Mouse (Mus musculus) adrenal gland (tissue): ENCODE data around the gene Endog.
"Not testable (repeated sequence)": the region's sequence is repeated elsewhere in the genome, so short reads cannot be mapped to it uniquely, and the experiment has no call there.

Source experiments
- intact Hi-C: fragments of 180-260 bp; cut with DNase I; formaldehyde crosslinking; loops from one replicate; pipeline ENCODE4 v1.15.1; 2025
- long read RNA-seq, 2 experiments: library from polyadenylated mRNA; unstranded; transcript quantifications; one replicate each; pipeline ENCODE4 v2.0.0; 2020; ENCODE audit warnings: borderline replicate concordance in 1 of 2; ENCODE audit not compliant: insufficient replicate concordance in 1 of 2

Endog gene
- long read RNA-seq, experiment 1, transcript Endog-201 (3 exons, 1,063 nt): major isoform, 25 of 26 reads
- long read RNA-seq, experiment 1, partial matches to known transcripts: 1 of 26 reads
- long read RNA-seq, experiment 1, other reads (novel, unspliced or antisense): 0 of 26 reads
- long read RNA-seq, experiment 2, transcript Endog-201 (3 exons, 1,063 nt): major isoform, 20 of 21 reads
- long read RNA-seq, experiment 2, partial matches to known transcripts: 1 of 21 reads
- long read RNA-seq, experiment 2, other reads (novel, unspliced or antisense): 0 of 21 reads

DNA sequence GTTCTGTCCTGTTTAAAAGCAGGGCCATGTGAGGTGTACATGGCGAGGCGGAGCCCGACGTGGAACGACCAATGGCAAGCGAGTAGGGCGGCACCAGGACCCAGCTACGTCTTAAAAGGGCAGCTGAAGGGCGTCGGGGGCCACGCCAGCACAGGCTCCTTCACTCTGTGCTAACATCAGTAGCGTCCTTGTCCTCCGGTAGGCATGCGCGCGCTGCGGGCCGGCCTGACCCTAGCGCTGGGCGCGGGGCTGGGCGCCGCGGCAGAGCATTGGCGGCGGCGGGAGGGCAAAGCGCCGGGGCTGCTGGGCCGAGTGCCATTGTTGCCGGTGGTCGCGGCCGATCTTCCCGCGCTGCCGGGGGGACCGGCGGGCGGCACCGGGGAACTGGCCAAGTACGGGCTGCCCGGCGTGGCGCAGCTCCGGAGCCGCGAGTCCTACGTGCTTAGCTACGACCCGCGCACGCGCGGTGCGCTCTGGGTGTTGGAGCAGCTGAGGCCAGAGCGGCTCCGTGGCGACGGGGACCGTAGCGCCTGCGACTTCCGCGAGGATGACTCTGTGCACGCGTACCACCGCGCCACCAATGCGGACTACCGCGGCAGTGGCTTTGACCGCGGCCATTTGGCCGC is at the start of gene Endog:
Gene Endog (plus strand): TSS at position 123 of the 626 bp plus-strand sequence.
- intact Hi-C loops: loop anchor here (10.0 kb wide), 1 partner anchor 63 kb away; the partner anchor contains the start of gene Lrrc8a

DNA sequence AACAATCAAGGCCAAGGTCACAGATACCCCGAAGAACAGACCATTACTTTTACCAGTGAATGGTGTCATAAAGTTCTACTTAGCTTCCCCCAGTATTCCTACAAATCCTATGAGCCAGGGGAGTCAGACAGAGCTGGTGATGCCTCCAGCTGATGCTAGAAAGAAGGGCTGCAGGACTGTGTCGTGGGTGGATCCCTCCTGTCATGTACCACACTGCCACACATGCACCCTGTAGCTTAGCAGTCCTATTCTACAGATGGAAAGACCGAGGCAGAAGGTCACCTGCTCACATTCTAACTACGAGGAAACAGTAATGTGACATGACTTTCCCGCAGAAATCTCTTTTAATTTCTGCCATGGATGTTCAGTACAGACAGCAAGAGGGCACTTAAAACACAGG is 48.5 kb upstream of the Endog start:
- intact Hi-C loops: no loop called here

DNA sequence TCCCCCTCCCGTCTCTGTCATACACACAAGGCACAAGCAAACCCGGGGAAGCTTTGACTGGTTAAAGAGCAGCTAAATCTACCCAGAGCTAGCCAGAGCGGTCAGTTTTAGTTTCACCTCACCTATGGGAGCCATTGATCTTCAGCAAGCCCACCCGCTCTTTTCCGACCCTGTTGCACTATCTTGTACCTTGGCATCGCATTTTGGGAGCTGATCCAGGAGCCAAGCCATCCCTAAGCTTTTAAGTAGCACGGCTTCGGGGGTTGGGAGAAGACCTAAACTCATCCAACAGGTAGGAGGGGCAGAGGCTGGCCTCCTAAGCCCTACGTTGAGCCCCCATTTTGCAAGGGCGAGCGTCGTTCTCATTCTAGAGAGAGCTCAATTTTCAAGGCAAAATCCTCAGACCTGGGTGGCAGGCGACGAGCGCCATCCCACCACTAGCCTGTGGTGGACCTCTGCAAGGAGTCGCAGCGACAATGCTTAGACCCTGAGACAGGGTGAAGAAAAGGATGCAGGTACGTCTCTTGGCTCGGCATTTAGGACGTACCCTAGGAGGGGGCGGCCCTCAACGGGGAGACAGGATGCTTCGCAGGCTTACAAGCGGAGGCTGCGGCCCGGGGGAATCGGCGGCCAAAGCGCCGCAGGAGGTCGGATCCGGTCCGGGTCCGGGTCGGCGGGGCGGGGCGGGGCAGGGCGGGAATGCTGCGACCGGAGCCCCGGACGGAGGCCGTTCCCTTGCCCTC is 47.4 kb upstream of the Endog start:
- intact Hi-C loops: no loop called here

- intact Hi-C loops: loop anchor here (5.0 kb wide), 1 partner anchor 38 kb away; no protein-coding TSS in a partner anchor
These were observed 46.6 kb upstream of the Endog start, which contains the start of gene Zer1 for GRCm38 (mm10) chr2:30124472-30125274. TSS of gene Zer1 (minus strand) at chr2:30124585.

GRCm38 (mm10) chr2:30128789-30129188 is 42.5 kb upstream of the Endog start:
- intact Hi-C loops: loop anchor here (5.0 kb wide), 1 partner anchor 34 kb away; no protein-coding TSS in a partner anchor

- intact Hi-C loops: no loop called here
These were observed 41.1 kb upstream of the Endog start for GRCm38 (mm10) chr2:30130156-30130555.

DNA sequence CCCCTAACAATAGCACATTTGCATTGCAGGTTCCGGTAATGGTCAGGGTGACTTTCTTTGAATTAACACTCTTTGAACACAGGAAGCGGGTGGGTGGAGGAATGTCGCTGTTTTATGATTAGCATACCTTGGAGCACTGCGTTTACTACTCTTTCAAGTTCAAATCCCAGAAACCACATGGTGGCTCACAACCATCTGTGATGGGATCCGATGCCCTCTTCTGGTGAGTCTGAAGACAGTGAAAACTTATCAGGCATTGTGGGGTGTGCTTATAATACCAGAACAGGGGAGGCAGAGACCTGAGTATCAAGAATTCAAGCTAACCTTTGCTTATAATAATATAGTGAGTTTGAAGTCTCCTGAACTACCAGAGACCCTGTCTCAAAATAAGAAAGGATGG is 40.1 kb upstream of the Endog start:
- intact Hi-C loops: not testable (repeated sequence)

GRCm38 (mm10) chr2:30132801-30133612 is 38.3 kb upstream of the Endog start:
- intact Hi-C loops: no loop called here

DNA sequence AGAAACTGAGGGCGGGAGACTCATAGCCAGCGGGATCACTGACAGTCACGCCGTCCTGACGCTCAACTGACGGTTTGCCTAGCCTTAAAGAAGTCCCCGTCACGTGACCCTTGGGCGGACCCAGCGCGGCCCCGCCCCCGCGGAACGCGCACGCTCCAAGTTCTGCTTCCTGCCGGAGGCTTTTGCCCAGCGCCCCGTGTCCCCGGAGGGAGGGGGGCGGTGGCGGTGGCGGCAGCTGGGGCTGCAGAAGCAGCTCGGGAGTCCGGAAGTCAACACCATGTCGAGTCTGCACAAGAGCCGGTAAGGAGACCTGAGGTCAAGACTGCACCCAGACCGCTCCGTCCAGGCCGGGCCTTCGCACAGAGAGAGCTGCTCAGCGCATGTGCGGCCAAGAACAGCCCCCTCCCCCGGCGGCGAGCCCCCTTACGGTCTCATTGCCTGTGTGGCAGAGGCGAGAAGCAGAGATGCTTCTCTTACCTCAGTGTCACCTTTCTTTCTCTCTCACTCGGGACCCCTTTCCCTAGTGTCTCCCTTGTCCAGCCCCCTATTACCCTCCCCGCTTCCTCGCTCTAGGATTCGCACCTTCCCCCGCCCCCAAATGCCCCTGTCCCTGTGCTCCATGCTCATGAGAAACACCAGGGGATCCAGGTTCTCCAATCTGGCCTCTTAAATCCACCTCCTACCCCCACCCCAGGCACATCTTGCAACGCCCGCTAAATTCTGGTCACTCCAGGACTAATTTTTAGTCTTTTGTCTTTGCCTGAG is 37.5 kb upstream of the Endog start, which contains the start of gene Tbc1d13:
Gene Tbc1d13 (plus strand): TSS at position 134 of the 765 bp plus-strand sequence.
- intact Hi-C loops: no loop called here

GRCm38 (mm10) chr2:30134378-30134711 is 36.9 kb upstream of the Endog start:
- intact Hi-C loops: no loop called here

DNA sequence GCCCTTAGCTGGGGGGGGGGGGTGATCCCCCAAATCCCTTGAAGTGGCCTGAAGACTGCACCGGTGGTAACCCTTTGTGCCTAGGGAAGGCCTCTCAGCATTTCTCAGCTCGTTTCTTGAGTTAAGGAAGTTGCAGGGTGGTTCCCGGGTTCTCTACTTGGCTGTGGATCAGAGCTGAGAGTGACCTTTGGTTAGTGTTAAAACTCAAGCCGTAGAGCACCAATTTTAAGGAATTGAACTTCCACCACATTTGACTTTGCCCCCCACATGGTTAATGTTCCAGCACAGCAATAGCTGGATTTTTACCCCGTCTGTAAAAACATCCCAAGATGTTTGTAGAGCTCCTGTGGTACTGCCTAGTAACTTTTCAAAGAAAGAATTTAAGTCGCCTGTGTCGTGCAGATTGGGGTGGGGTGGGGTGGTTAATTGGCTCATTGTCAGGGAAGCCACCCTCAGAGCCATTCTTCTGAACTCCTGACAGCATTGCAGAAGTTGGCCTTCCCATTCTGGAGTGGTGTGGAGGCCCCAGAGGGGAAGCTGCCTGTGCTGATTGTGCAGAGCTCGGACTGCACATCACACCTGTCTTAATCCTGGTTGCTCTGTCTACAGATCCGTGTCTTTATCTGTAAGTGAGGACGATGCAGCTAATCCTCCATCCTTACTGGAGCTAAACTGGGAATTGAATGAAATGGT is 36.2 kb upstream of the Endog start:
- intact Hi-C loops: no loop called here

- intact Hi-C loops: no loop called here
These were observed 34.8 kb upstream of the Endog start for GRCm38 (mm10) chr2:30136458-30136857.

DNA sequence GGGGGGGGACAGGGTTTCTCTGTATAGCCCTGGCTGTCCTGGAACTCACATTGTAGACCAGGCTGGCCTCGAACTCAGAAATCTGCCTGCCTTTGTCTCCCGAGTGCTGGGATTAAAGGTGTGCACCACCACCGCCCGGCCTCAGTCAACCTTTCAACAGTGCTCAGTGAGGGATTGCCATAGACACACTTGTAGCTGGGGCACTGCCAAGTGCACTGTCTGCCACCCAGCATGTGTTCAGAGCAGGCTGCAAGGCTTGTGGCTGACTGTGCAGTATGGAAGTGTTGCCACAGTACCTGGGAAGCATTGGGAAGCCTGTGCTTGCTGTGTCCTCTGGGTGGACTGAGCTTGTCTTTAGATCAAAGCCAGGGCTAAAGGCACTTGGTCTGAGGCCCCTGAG is 31.3 kb upstream of the Endog start:
- intact Hi-C loops: not testable (repeated sequence)

DNA sequence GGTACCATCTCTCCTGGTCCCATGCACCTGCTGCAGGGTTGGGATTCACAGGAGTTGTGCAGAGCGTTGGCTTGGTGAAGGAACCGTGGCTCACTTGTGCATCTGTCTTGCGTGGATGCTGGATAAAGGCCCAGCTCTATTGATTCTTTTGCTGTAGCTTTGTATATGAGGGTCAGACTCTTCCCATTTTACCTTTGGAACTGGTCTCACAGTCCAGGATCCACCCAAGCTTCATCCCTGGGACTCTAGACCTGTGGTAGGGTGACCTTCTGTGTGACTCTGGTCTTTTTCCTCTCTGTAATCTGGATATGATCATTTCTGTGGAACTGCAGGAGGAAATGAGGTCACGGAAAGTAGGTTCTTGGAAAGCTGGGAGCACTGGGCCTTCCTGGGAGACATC is 26.9 kb upstream of the Endog start:
- intact Hi-C loops: no loop called here

GRCm38 (mm10) chr2:30147466-30147865 is 23.8 kb upstream of the Endog start:
- intact Hi-C loops: no loop called here

GRCm38 (mm10) chr2:30151840-30152239 is 19.5 kb upstream of the Endog start:
- intact Hi-C loops: no loop called here

GRCm38 (mm10) chr2:30152616-30153015 is 18.7 kb upstream of the Endog start:
- intact Hi-C loops: no loop called here

- intact Hi-C loops: loop anchor here (5.0 kb wide), 1 partner anchor 33 kb away; no protein-coding TSS in a partner anchor
These were observed 11.4 kb upstream of the Endog start for GRCm38 (mm10) chr2:30159871-30160270.

DNA sequence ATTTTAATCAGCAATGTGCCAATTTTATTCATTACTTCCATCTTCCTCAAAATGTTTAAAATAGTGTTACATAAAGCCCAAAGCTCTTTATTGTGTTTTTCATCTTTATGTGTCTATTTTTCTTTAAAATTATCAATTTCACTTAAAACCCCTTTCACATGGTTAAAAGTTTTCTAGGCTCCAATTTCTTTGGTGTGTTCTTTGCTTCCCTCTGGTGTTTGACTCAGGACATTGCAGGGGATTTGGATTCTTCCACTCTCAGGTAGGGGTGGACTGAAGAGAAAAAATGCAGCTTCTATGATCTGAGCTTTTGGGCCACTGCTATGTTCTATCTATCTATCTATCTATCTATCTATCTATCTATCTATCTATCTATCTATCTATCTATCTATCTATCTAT is 9.5 kb upstream of the Endog start:
- intact Hi-C loops: loop anchor here (5.0 kb wide), 1 partner anchor 35 kb away; no protein-coding TSS in a partner anchor
